Mouse (Mus musculus): Measurements from ENCODE around the gene Ptma.
A peak's percentile ranks its signal among the peaks of the same experiment; 100 is the strongest.
"Not testable (repeated sequence)": the region's sequence is repeated elsewhere in the genome, so short reads cannot be mapped to it uniquely, and the experiment has no call there.

The Ptma gene

GRCm38 (mm10) chr1:86517076-86517475 lies 9.4 kb upstream of the Ptma start:
- DNase-seq (ENCODE audit: low spot score), result no peak

GRCm38 (mm10) chr1:86520361-86520760 lies 6.2 kb upstream of the Ptma start:
- no peak for DNase-seq (ENCODE audit: low spot score)

- DNase-seq (ENCODE audit: low spot score), result peak; percentile 84
Measured at GRCm38 (mm10) chr1:86522286-86522871, 4.1 kb upstream of the Ptma start.

GRCm38 (mm10) chr1:86523776-86524618 lies 2.5 kb upstream of the Ptma start:
- DNase-seq (ENCODE audit: low spot score), result no peak

- DNase-seq (ENCODE audit: low spot score), result peak; percentile 100
Measured at GRCm38 (mm10) chr1:86524619-86525498, 1.7 kb upstream of the Ptma start.

GRCm38 (mm10) chr1:86525499-86526115 lies 919 bp upstream of the Ptma start:
- DNase-seq (ENCODE audit: low spot score), result peak; percentile 68

GRCm38 (mm10) chr1:86526789-86527598 lies 468 bp downstream of the Ptma start:
- DNase-seq (ENCODE audit: low spot score), result peak; percentile 38

- peak; percentile 90 for DNase-seq (ENCODE audit: low spot score)
Measured at GRCm38 (mm10) chr1:86527599-86528486, 1.3 kb downstream of the Ptma start.

- peak; percentile 78 for DNase-seq (ENCODE audit: low spot score)
Measured at GRCm38 (mm10) chr1:86528571-86529180, 2.1 kb downstream of the Ptma start.

GRCm38 (mm10) chr1:86529590-86529989 lies 3.1 kb downstream of the Ptma start:
- no peak for DNase-seq (ENCODE audit: low spot score)

- no peak for DNase-seq (ENCODE audit: low spot score)
Measured at GRCm38 (mm10) chr1:86530871-86531546, 4.5 kb downstream of the Ptma start.

- no peak for DNase-seq (ENCODE audit: low spot score)
Measured at GRCm38 (mm10) chr1:86531547-86532321, 5.2 kb downstream of the Ptma start.

- peak; percentile 96 for DNase-seq (ENCODE audit: low spot score)
Measured at GRCm38 (mm10) chr1:86532362-86533051, 6.0 kb downstream of the Ptma start.

GRCm38 (mm10) chr1:86533411-86534130 lies 7.0 kb downstream of the Ptma start:
- DNase-seq (ENCODE audit: low spot score), result no peak

GRCm38 (mm10) chr1:86538383-86538782 lies 11.9 kb downstream of the Ptma start:
- no peak for DNase-seq (ENCODE audit: low spot score)

GRCm38 (mm10) chr1:86539583-86539982 lies 13.1 kb downstream of the Ptma start:
- not testable (repeated sequence) for DNase-seq (ENCODE audit: low spot score)

GRCm38 (mm10) chr1:86542584-86542983 lies 16.1 kb downstream of the Ptma start:
- DNase-seq (ENCODE audit: low spot score), result no peak
